Mouse (Mus musculus): ENCODE measurements around the gene Mms19.
A peak's percentile ranks its signal among the peaks of the same experiment; 100 is the strongest.

The Mms19 gene

DNA sequence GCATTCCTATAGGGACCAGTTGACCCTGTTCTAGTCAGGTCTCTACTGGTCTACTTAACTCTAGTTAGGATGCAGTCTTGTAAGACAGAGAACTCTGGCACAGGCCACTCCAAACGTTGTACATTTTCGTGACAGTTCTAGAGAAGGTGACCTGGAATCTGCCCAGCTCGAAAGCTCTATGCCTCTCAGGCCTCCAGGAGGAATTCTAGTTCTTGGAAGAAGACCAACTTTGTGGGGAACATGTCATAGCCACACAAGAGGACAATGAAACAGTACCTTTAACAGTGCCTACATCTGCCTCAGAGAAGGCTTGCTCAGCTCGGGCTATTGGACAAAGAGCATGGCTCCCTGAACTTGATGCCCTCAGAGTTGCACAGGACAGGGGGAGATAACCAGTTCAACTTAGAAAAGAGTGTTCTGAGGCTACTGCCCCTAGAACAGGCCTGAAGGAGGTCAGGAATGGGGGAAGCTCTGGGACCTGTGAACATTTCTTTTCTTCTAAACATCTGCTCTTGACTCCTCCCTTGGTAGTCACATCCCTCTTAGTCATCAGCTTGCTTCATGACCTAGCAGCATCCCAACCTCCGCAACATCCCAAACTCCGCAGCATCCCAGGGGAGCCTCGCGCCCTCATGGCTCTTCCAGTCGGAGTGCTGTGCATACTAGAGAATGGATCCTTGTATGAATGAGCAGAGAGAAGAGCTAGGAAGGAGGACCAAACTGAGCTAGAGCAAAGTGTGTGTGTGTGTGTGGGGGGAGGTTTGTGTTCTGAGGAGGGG lies 18.0 kb upstream of the Mms19 start:
- no peak for DNase-seq

DNA sequence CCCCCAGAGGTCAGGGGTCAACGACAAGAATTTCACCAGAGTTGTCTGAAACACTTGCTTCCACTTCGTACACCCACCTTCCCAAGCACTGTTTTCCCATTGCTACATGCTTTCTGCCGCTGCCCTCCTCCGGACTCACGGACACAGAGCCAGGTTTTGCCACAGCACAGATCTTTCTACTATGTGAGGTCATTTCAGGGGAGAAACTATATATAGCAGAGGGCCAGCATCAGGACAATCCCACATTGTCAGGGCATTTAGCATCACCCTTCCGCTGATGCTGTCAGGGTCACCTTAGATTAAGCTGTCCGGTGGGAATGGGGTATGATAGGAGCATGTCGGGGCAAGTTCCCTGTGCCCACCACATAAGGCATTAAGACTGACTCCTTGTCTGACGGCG lies 16.1 kb upstream of the Mms19 start:
- no peak for DNase-seq

DNA sequence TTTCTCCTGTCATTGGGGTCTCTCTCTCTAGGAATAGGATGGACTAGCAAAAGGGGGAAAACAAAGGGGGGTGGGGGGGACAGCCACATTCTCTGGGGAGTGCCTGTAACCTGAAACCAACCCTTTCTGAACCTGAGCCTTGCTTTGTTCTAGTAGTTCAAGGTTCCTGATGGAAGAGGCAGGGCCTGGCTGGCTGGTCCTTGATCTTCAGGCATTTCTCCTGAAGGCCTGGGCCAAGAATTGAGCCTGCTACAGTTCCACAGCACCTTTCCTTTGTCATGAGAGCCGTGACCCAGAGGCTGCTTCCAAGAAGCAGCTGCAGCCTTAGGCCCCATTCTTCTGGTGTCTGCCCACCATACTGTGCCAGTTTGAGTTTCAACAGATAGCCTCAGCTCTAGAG lies 14.5 kb upstream of the Mms19 start:
- no peak for DNase-seq

DNA sequence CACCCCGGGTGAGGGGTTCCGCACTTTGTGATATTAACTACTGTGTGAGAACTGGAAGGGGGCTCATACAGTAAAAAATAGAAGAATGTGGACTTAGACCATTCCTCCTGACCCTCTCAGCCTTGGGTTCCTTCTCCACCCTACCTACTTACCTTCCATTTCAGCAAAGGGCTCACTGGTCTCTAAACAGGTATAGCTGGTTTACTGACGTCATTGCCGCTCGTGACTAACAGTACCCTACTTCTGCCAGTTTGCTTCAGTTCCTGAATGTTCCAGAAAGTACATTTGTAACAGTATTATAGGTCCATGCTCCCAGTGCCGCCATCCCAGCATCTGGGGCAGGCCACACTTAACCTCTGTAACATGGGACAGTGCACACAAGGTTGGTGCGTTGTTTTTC lies 13.1 kb upstream of the Mms19 start:
- no peak for DNase-seq

DNA sequence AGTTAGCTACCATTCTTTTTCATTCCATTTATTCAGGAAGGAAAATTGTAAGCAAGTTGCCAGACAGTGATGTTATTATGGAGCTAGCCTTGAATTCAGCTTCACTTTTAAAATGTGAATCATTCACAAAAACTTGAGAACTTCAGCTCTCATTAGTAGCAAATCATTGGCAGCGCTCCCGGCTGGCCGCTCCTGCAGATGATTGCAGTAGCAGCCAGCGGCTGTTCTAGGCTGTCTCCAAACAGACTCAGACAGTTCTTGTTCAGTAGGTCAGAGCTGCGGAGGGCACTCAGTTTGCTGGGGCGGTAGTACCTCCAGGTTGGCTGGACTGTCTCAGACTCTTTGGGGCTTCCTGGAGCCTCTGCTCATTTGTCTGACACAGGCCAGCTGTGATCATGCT lies 12.5 kb upstream of the Mms19 start:
- DNase-seq = no peak

DNA sequence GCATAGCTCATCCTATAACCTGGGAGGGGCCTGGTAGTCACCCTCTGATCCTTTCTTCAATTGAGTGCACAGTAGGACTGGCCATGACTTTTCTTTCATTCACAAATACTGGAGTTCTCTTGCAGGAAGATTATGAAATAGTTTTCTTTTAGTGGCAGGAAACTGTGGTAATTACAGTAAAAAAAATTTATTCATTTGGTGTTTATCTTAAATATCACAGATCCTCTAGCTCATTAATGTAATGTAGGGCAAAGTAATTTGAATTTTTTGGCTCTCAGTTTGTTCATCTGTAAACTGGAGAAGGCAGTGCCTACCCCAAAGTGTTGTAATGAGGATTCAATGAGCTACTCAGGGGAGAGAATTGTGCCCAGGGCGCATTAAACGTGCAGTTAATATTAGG lies 12.0 kb upstream of the Mms19 start:
- no peak for DNase-seq

DNA sequence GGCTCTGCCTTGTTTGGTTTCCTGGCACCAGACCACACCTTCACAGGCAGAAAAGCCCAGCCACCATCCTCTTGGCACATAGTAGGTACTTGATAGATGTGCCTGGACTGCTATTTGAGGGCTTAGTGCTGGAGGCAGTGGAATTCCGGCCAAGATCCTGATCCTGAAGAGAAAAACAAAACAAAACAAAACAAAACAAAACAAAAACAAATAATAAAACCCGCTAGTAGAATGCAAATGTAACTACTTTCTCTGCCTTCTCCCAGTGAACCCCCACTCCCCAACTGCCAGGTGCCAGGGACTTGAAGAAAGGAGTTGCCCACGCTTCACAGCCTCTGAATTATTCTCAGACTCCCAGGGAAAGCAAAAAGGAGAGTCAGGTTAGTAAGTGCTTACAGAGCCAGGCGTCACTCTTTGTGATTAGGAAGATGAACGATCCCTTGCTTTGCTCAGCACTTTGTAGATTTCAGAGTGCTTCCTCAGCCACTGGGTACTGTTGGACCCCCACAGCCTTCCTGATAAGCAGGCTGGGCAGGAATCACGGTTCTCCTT lies 11.0 kb upstream of the Mms19 start:
- DNase-seq = no peak

DNA sequence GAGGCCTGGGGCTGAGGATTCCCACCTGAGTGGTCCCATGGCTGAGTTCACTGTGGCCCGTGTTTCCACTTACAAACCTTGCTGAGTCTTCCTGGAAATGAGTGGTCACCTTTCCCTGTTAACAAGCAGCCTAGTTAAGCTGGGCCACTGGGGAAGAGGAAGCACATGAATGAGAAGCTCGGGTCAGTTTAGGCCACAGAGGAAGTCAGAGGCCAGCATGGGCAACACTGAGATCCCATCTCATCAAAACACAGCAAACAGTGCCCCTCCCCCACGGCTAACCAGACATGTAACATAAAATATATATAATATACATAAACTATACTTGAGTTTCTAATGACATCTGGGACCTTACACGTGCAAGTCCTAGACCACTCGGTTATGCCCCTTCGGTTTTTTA lies 8.9 kb upstream of the Mms19 start:
- DNase-seq = no peak

DNA sequence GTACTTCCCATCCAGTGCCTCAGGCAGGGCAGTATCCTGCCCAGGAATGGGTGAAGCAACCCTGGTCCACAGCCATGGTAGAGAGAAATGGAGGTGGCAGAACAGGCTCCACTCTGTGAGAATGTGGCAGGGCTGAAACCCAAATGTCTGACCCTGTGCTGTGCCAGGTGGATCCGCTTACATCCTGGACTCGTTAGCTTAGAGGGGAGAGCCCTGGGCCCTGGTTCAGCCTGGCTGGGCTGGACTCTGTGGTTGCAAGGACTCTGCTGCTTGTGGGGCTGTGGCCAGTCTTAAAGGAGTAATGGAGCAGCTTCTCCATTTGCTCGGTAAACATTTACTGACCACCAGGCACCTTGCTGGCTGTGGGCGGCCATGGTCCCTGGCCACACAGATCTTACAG lies 6.2 kb upstream of the Mms19 start:
- no peak for DNase-seq

DNA sequence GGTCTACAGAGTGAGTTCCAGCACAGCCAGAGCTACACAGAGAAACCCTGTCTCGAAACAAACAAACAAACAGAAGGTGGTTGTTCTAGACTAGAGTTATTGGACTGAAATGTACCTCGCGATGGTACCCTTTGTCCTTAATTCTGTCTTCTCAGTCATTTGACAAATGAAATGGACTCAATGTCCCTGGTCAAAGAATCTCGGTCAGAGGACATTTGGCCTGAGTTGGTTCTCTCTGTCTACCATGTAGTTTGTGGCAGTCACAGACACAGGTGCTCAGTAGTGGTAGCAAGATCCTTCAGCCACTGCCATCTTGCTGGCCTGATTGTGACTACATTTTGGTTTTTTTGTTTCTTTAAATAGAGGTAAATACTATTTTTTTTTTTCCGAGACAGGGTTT lies 5.0 kb upstream of the Mms19 start:
- DNase-seq = no peak

DNA sequence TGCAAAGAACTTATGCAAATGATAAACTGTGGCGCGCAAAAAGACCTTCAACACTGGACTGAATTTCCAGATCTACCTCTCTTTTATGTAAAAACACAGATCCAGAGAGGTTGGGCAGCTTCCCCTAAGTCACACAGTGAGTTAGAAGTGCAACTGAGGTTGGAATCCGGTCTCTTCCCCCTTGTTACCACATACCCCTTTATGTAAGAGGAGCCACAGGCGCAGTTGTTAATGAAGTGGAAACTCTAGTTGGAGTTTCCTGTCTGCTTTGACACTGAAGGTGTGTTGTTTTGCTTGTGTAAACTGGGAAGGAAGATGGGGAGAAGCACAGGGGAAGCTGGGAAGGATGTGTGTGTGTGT lies 1.8 kb upstream of the Mms19 start:
- DNase-seq = no peak

DNA sequence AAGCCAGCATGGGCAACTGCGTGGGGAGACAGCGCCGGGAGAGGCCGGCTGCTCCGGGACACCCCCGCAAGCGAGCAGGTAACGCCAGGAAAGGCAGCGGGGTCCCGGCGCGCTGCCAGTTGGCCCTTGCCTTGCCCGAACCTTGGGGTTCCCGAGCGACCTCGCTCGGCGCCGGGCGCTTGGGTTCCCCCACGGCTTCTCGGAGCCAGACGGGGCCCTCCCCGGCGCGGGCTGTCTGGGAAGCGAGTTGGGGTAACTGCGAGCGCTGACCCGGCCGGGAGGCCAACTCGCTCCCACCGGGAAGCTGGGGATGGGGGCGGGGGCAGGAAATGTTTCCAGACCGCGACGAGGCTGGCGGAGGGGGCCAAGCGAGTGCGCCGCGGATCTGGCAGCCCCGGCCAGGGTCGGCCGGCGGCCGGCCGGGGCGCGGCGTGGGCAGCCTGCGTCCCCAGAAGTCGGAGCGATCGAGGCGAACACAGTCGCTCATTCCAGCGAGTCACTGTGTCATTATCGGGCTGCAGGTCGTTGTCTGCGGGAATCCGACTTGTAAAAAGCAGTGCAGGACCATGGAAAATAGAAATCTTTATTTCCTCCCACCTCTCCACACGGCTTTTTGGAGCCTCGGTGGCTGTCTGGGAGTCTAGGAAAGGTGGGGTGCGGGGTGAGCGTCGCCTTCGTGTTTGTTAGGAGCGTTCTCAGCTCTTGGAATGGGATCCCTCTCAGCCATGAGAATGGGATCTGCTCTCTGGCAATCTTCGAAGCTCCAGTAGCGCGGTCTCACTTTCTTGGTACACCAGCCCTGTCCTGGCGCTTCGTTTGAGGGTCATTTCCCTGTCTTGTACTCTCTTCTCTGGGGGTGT lies 1.2 kb upstream of the Mms19 start:
- DNase-seq = peak; percentile 85

DNA sequence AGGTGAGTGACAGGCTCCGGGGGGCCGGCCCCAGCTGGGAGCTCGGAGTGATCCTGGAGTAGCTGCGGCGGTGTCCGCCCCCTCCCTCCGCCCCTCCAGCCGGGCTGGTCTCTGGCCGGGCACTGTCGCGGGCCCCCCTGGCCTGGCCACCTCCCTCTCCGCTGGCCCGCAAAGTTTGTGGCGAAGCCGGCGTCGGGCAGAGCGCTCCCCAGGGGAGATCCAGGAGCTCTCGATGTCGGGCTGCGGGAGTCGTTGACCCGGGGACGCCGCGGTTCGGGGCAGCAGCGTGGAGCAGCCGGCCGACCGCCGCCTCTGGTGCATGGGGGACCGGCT lies 604 bp upstream of the Mms19 start, which contains the start of gene Ubtd1:
Gene Ubtd1, plus strand, starts transcription at position 169 of the 333 bp plus-strand sequence.
- DNase-seq = no peak

DNA sequence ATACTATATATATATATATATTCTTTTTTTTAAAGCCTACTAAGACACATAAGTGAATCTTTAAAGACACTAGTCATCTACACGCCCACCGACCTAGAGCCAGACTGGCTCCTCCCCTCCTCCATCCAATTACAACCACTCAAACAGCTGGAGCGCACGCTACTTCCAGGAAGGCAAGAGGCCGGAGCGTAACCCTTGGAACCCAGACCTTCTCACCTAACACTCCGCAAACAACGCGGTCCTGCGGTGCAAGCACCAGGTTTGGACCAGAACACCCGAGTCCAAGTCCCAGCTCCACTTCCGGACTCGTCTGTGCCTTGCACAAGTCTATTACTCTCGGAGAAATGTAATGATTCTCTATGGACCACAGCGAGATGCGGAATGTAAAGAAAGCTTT lies 537 bp downstream of the Mms19 start:
- DNase-seq = no peak

DNA sequence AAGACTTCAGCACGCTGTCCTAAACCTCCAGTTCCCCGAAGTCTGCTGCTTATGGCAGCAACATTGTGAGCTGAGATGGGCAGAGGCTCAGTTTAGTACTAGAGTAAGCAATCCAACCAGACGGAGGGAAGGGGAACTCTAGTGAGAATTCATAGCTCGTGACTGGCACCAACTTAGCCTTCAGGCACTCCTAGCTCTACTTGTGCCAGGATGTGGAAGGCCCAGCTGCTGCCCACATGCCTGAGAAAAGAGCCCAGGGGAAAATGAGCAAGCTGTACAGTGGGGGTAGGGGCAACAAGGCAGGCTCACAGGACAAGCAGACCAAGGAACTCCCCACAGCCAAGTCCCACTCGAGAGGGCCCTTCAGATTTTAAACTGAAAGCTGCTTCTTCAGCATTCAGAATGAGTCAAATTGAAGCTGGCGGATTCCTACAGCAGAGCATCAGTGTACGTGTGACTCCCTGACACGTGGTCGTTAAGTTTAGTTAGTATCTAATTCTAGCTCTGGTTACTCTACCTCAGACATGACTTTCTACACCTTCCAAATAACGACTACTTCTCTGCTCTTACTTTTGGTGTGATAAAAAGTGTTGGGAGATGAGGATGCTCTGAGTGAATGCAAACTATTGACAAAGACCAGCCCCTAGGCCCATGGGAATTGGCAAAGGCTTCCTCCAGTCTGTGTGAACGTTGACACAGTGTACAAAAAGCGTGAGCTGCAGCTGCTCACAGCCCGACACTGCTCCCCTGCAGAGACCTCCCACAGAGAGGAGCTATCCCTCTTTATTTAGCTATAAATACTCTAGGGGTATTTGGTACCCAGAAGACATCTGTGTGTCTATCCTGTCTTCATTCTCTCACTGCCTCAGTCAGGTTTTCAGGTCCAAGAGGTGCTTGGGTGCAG lies 6.8 kb downstream of the Mms19 start:
- no peak for DNase-seq

DNA sequence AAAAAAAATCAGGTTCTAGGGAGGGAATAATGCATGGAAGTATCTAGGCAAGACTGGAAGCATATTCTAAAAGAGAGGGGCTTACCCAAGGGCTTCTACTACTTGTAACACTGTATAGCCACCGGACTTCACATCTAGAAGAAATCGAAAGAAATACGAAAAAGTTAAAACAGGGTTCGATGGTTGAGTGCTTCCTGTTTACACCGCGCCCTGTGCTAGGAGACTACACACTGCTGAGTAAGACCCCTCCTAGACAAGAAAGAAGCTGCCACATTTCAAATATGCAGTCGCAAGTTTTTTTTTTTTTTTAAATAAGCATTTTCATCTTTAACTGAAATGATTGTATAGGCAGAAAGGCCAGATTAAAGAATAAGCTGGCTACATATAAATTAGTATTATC lies 11.3 kb downstream of the Mms19 start:
- DNase-seq = no peak

DNA sequence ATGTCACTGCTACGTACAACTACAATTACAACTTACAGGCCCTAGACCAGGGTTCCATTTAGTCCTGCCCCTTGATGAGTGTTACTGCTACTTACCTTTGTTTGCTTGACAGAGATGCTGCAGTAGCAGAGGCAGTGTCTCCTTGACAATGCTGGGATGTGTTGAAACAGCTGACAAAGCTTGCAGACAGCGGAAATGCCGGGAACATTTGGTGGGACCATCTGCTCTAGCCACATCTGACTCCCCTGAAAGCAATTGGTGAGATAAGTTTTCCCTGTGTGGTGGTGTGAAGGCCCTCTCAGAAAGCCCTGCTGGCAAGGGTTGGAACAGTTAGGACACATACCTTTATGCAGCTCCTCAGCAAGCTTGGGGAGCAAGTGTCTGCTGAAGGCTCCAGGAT lies 27.4 kb downstream of the Mms19 start:
- no peak for DNase-seq

DNA sequence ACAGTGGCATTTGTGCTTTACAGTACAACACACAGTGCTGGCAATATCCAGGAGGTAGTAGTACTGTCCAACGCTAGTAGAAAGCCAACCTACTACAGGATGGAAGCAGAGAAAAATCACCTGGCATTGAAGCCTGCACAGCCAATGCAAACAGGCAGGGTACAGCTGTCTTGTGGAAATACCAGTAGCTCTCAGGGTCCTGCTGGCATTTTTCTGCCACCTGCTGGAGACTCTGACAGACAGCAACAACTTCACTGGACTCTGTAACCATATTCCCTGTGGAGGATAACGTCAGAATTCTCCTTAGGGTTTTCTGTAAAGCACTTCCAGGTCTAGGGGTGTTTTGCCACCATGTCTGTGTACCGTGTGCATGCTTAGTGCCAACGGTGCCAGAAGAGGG lies 28.7 kb downstream of the Mms19 start:
- DNase-seq = no peak

DNA sequence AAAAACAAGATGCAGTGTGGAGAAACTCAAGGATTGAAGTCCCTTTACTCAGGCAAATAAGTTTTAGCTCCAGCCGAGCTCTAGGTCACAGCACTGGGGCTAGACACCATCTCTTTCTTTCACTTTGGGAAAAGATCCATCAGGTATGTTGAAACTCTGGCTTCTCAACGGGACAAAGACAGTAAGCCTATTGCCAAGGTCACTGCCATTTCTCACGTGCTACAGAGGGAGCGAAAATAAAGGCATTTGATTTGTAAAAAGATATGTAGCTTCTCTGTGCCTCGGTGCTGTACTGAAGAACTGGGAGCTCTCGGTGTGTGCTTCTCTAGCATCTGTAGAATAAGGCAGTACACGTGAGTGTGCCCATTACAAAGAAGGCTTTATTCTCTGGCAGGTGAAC lies 37.1 kb downstream of the Mms19 start:
- no peak for DNase-seq

DNA sequence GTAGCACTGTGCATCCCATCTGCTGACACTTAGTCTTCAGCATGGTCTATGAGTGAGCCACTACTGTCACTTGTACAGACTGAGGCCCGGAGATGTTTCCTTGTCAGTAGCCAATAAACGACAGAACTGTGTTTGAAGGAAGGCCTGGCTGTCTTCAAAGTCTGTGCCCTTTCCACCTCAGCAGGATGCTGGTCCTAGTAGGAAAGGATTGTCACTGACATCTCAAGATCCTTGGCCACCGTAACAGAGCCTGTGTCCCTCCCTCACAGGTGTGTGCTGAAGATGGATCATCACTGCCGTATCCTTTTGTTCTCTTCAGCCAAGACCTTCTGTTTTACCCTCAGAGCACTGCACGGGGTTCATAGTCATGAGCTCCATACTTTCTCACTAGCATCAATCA lies 42.4 kb downstream of the Mms19 start:
- no peak for DNase-seq

DNA sequence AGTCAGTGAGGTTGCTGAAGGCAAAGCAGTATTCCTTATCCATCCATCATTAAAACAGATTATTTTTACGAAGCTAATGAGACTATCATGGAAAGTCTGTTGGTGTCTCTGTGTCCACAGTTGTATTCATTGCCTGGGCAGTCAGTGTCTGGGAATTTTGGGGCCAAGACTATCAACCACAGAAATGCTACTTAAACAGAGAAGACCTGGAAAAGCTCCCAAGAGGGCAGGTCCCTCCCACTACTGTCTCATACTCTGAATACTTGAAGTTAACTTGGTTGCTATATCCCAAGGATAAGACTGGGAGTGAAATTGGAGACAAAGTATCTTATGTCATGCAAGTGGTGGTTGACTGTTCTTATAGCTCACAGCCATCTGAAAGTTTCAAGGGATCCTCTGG lies 45.0 kb downstream of the Mms19 start:
- DNase-seq = no peak

DNA sequence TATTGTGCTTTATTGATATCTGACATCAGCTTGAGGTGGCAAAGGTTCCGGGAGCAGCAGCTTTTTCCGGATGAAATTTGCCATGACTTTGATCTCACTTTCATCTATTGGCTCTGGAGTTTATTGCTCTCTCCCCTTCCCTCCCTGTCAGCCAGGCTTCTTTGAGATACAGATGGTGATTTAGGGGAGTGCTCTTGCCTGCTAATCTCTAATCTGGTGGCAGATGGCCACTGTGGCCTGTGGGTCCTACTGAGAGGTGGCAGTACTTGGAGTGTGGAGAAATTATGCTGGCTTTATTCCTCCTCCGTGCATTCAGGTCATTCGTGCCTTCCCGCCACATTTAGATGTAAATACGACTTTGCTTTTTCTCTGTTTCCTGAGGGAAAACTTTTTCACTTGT lies 46.8 kb downstream of the Mms19 start:
- peak; percentile 19 for DNase-seq
